Mouse (Mus musculus) heart, adult 2 months (tissue): ENCODE measurements at regions not wholly inside any gene's neighbourhood (a gene's known extent, or its start where the extent isn't known, plus 50 kb on each side); places are given as distances from the start of the nearest gene placed in this dataset.

Experiments
- CTCF ChIP-seq: fragments of 200-600 bp; IDR thresholded peaks from 2 replicates; pipeline ENCODE4 v1.8.1; 2022; ENCODE audit warnings: antibody characterized with exemption, mild to moderate bottlenecking, moderate library complexity
- EP300 ChIP-seq: fragments of 200-500 bp; IDR thresholded peaks from 2 replicates; pipeline ENCODE4 v1.6.1; 2011; ENCODE audit warnings: low read depth, low read length, control low read depth; ENCODE audit not compliant: insufficient read depth
- POLR2A ChIP-seq: fragments of 200-500 bp; IDR thresholded peaks from 2 replicates; pipeline ENCODE4 v1.6.1; 2011; ENCODE audit warnings: mild to moderate bottlenecking, low read depth, low read length, control low read depth; ENCODE audit not compliant: insufficient read depth

GRCm38 (mm10) chr15:60285321-60285720, 268.9 kb upstream of the 4933412E24Rik start:
- TF ChIP-seq POLR2A (no peak), CTCF (no peak), EP300 (no peak)
